Mouse (Mus musculus): Measurements from ENCODE around the gene Lrig2. TPM values are rescaled to one million over a fixed set of nuclear protein-coding genes. Genes with fewer than 3 reads are reported as not detected.

Lrig2 gene
- polyA plus RNA-seq, 1 experiment from 2014 or later = 2.5 TPM

DNA sequence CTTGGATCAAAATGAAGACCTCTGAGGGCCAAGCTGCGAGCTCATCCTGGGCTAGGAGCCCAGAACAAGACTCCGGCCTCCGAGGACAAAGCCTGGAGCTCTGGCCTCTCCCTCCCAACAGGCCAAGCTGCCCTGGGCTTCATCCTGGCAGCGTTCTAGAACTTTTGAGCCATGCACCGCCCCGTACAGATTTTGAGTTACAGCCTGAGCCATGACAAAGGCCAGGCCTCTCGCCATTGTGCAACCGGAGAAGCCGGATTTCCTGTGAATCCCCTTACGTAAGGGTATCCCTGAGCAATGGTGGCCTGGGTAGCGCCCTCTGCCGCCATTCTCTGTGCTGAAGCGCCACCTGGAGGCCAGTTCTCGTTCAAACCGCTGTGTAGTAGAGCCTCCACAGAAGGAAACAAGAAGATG lies 69.8 kb downstream of the Lrig2 start:
- Histone ChIP-seq H3K4me3 (ENCODE audit: low read depth, low read length) (no peak overlapping the region), H3K27me3 (ENCODE audit: insufficient read depth, low read length) (no peaks in the 10 kb centered on the region), H3K9ac (replicated peaks) (no peak overlapping the region), H3K36me3 (replicated peaks; ENCODE audit: insufficient read depth, low read length) (no peaks in the 10 kb centered on the region), H3K27ac (ENCODE audit: low read depth) (peak overlapping the region; percentile 68), H3K4me1 (ENCODE audit: insufficient read depth) (peaks cover 10% of the 10 kb centered on the region; the same call in 1 of the 2 replicates), H3K4me2 (ENCODE audit: low read depth, low read length) (peak overlapping the region; percentile 47), H3K9me3 (ENCODE audit: low read length) (no peaks in the 10 kb centered on the region)
- TF ChIP-seq CTCF (IDR thresholded peaks at IDR 0.05; ENCODE audit: low read depth) = peak; percentile 97
- peak; percentile 78 for TF ChIP-seq EP300 (IDR thresholded peaks at IDR 0.05; ENCODE audit: low read depth)
- 6% methylated on average over 15 of the region's 15 CpGs for WGBS (ENCODE audit: insufficient replicate concordance)
- DNase-seq = peak; percentile 94
- ATAC-seq = peak; percentile 93

DNA sequence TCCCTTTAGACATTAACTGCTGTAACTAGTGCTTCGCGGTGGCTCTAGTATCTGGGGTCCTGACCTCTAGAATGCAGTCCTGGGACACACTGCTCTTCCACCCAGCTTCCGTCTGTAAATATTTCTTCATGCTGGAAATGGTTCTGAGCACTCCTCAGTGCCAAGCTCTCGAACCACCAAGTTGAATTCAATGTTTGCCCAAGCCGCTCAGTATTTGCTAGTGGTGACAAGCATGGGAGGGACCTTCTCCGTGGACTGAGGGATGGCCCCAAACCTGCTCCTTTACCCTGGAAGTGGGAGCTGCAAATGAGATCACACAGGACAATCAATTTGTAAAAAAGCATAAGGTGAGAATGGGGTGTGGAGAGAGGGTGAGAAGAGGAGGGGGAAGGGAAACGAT lies 70.3 kb downstream of the Lrig2 start:
- WGBS (ENCODE audit: insufficient replicate concordance) = 44% methylated on average over 7 of the region's 7 CpGs
- Histone ChIP-seq H3K4me3 (ENCODE audit: low read depth, low read length) (no peak overlapping the region), H3K9ac (replicated peaks) (no peak overlapping the region)

DNA sequence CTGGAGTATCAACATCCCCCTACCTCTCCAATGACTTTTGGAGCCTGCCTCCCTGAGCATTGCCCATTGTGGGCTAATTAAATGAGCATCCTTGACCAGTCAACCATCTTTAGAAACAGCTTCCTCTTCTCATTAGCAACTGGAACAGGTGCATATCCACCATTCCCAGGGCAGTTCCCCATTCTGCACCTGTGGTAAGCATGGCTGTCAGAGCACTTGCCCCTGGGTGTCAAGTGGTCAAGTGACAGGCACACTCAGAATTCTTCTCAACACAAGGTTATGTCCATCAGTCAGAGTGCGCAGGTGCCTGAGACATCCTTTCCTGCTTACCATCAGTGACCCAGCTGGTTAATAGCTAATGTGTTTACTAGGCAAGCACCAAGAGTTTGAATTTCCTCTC lies 72.9 kb downstream of the Lrig2 start:
- Histone ChIP-seq H3K9me3 (ENCODE audit: low read length) (no peaks in the 10 kb centered on the region), H3K27me3 (ENCODE audit: insufficient read depth, low read length) (no peaks in the 10 kb centered on the region), H3K4me1 (ENCODE audit: insufficient read depth) (peaks cover 16% of the 10 kb centered on the region; the same call in 1 of the 2 replicates), H3K4me2 (ENCODE audit: low read depth, low read length) (no peak overlapping the region), H3K9ac (replicated peaks) (no peak overlapping the region), H3K27ac (ENCODE audit: low read depth) (no peak overlapping the region), H3K36me3 (replicated peaks; ENCODE audit: insufficient read depth, low read length) (no peaks in the 10 kb centered on the region), H3K4me3 (ENCODE audit: low read depth, low read length) (no peak overlapping the region)
- DNase-seq = no peak
- no peak for ATAC-seq
- 63% methylated on average over 1 of the region's 1 CpGs for WGBS (ENCODE audit: insufficient replicate concordance)
- TF ChIP-seq CTCF (IDR thresholded peaks at IDR 0.05; ENCODE audit: low read depth) = no peak
- TF ChIP-seq EP300 (IDR thresholded peaks at IDR 0.05; ENCODE audit: low read depth) = no peak

More for the DNA sequence above, 70.3 kb downstream of the Lrig2 start:
- peak; percentile 44 for DNase-seq
- Histone ChIP-seq H3K27ac (ENCODE audit: low read depth) (peak overlapping the region; percentile 68), H3K4me2 (ENCODE audit: low read depth, low read length) (peak overlapping the region; percentile 42), H3K27me3 (ENCODE audit: insufficient read depth, low read length) (no peaks in the 10 kb centered on the region), H3K9me3 (ENCODE audit: low read length) (no peaks in the 10 kb centered on the region), H3K36me3 (replicated peaks; ENCODE audit: insufficient read depth, low read length) (no peaks in the 10 kb centered on the region), H3K4me1 (ENCODE audit: insufficient read depth) (peaks cover 10% of the 10 kb centered on the region; the same call in 1 of the 2 replicates)
- ATAC-seq = peak; percentile 84
- no peak; the same call in 1 of the 2 replicates for TF ChIP-seq EP300 (IDR thresholded peaks at IDR 0.05; ENCODE audit: low read depth)
- no peak for TF ChIP-seq CTCF (IDR thresholded peaks at IDR 0.05; ENCODE audit: low read depth)

DNA sequence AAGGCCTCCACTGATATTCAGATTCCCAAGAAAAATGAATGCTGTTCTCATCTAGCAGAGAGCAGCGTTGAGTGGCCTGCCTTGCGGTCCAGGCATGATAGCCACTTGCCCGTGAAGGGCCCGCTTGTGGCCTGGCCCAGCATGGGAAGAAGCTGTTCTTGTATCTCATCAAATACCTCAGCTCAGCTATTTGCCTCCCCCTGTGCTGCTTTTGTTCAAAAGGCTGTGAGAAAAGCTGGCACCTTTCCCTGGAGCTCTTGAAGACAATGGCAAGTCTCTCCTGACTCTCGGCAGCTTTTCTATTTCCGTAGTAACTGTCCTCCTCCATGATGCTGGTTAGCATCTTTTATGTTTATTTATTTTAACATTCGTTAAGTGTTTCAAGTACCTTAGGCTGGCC lies 74.1 kb downstream of the Lrig2 start:
- WGBS (ENCODE audit: insufficient replicate concordance) = 79% methylated on average over 7 of the region's 7 CpGs
- Histone ChIP-seq H3K9me3 (ENCODE audit: low read length) (no peaks in the 10 kb centered on the region), H3K27me3 (ENCODE audit: insufficient read depth, low read length) (no peaks in the 10 kb centered on the region), H3K27ac (ENCODE audit: low read depth) (no peak overlapping the region), H3K36me3 (replicated peaks; ENCODE audit: insufficient read depth, low read length) (no peaks in the 10 kb centered on the region), H3K9ac (replicated peaks) (no peak overlapping the region), H3K4me1 (ENCODE audit: insufficient read depth) (peaks cover 19% of the 10 kb centered on the region; the same call in 1 of the 2 replicates), H3K4me2 (ENCODE audit: low read depth, low read length) (no peak overlapping the region), H3K4me3 (ENCODE audit: low read depth, low read length) (no peak overlapping the region)
- DNase-seq (no peak), ATAC-seq (no peak)
- no peak for TF ChIP-seq EP300 (IDR thresholded peaks at IDR 0.05; ENCODE audit: low read depth)
- no peak for TF ChIP-seq CTCF (IDR thresholded peaks at IDR 0.05; ENCODE audit: low read depth)

DNA sequence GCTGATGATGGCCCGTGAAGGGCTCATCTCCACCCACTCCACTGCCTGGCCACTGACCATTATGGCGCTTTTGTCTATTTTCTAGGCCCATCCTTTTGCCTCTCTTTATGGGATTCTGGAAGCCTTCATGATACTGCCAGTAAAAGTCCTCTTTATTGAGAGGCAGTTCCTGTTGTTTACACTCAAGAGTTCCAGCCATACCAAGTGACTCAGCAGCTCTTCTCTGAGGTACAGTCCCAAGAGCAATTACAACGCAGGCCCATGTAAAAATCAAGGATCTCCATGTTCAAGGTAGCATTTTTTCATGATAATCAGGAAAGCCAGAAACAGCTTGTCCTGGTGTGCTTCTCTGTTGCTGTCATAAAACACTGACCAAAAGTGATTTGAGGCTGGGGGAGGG lies 75.8 kb downstream of the Lrig2 start:
- Histone ChIP-seq H3K9me3 (ENCODE audit: low read length) (no peaks in the 10 kb centered on the region), H3K4me2 (ENCODE audit: low read depth, low read length) (no peak overlapping the region), H3K4me3 (ENCODE audit: low read depth, low read length) (no peak overlapping the region), H3K4me1 (ENCODE audit: insufficient read depth) (peaks cover 28% of the 10 kb centered on the region), H3K27ac (ENCODE audit: low read depth) (no peak overlapping the region), H3K36me3 (replicated peaks; ENCODE audit: insufficient read depth, low read length) (no peaks in the 10 kb centered on the region), H3K27me3 (ENCODE audit: insufficient read depth, low read length) (no peaks in the 10 kb centered on the region), H3K9ac (replicated peaks) (no peak overlapping the region)
- no peak for TF ChIP-seq CTCF (IDR thresholded peaks at IDR 0.05; ENCODE audit: low read depth)
- no peak for TF ChIP-seq EP300 (IDR thresholded peaks at IDR 0.05; ENCODE audit: low read depth)
- ATAC-seq (no peak), DNase-seq (no peak)
- WGBS (ENCODE audit: insufficient replicate concordance) = 75% methylated on average over 3 of the region's 3 CpGs

DNA sequence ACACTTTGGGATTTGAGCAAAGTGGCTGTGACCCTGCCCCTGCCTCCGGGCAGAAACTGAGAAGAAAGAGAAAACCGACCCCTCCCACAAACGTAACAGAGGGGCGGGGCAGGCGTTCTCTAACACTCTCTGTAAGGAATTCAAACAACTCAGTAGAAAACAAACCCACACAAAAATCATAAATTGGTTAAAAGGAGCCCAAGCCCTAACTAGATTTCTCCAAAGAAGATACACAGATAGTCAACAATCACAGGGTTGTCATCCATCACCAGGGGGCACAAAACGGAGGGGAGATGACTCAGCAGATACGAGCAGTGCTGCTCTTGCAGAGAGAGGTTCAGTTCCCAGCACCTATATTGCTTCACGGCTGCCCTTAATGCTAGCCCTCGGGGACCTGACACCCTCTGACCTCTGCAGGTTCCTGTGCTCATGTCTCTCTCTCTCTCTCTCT lies 77.4 kb downstream of the Lrig2 start:
- TF ChIP-seq EP300 (IDR thresholded peaks at IDR 0.05; ENCODE audit: low read depth) (no peak), CTCF (IDR thresholded peaks at IDR 0.05; ENCODE audit: low read depth) (0 out of 2 replicates have a peak, but pooled peaks have one; percentile 7)
- no peaks in the 10 kb centered on the region for H3K27me3 ChIP-seq (ENCODE audit: insufficient read depth, low read length)
- peak overlapping the region; percentile 29 for H3K27ac ChIP-seq (ENCODE audit: low read depth)
- DNase-seq = no peak
- WGBS (ENCODE audit: insufficient replicate concordance) = 3% methylated on average over 9 of the region's 9 CpGs
- peak overlapping the region; percentile 32 for H3K4me3 ChIP-seq (ENCODE audit: low read depth, low read length)
- no peaks in the 10 kb centered on the region for H3K36me3 ChIP-seq (replicated peaks; ENCODE audit: insufficient read depth, low read length)
- H3K9ac ChIP-seq (replicated peaks) = 0 out of 2 replicates have a peak overlapping the region, but pooled peaks have one; percentile 16
- H3K4me1 ChIP-seq (ENCODE audit: insufficient read depth) = peaks cover 25% of the 10 kb centered on the region
- peak overlapping the region; percentile 64 for H3K4me2 ChIP-seq (ENCODE audit: low read depth, low read length)
- peak; percentile 58; the same call in 1 of the 2 replicates for ATAC-seq
- no peaks in the 10 kb centered on the region for H3K9me3 ChIP-seq (ENCODE audit: low read length)

Measured in liver, postnatal 0 days (tissue).